Mouse (Mus musculus): ENCODE data around the gene Tmem232. TPM values are rescaled to one million over a fixed set of nuclear protein-coding genes. Genes with fewer than 3 reads are reported as not detected.

The Tmem232 gene
- polyA plus RNA-seq, 1 experiment from 2014 or later: 0.49 TPM

DNA sequence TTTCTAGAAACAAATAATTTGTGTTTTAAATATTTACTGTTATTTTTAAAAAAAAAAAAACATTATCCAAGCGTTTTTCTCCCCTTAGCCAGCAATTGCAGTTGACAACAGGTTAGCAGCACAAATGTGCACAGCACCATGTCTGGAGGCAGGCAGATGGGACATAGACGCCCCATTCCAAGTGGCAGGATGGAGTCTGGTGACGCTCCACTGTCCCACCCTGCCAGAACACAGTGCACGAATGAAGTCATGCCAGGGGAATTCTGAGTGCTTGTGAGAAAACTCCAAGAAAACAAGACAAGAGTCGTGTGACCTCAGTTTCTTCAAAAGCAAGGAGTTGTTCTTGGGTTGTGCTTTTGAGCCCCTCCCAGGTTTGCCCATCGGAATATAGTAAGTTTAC lies 22.8 kb upstream of the Tmem232 start:
- Histone ChIP-seq H3K27me3 (replicated peaks; ENCODE audit: control insufficient read depth, insufficient read depth, low read length) (no peaks in the 10 kb centered on the region), H3K4me2 (ENCODE audit: low read length) (no peak overlapping the region), H3K9me3 (ENCODE audit: control insufficient read depth, low read length) (no peaks in the 10 kb centered on the region), H3K4me3 (replicated peaks; ENCODE audit: low read length) (no peak overlapping the region), H3K27ac (ENCODE audit: low read length) (no peak overlapping the region), H3K4me1 (replicated peaks; ENCODE audit: control insufficient read depth, insufficient read depth, low read length) (peaks cover 7% of the 10 kb centered on the region), H3K9ac (replicated peaks; ENCODE audit: low read depth, low read length) (no peak overlapping the region), H3K36me3 (ENCODE audit: control insufficient read depth, insufficient read depth) (no peaks in the 10 kb centered on the region)
- WGBS: 50% methylated on average over 6 of the region's 6 CpGs
- peak; percentile 84 for ATAC-seq

DNA sequence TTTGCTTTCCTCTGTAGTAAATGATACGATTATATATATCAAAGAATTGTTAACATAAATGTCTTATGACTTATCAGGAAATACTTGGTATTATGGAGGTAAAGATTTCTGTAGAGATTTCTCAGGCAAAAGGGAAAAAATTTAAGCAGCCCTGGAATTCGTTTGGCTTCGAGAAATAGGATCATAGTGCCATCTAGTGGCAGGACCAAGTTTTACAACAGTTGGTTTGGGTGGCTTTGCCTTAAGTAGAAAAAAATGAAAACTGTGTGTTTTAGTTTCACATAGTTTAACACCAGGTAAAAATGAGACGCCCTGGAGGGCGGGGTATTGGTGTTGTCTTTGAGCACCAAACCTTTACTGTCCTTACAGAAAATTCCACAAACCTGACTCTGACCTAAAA lies 22.2 kb upstream of the Tmem232 start:
- no peak overlapping the region for H3K4me3 ChIP-seq (replicated peaks; ENCODE audit: low read length)
- H3K9ac ChIP-seq (replicated peaks; ENCODE audit: low read depth, low read length): no peak overlapping the region
- H3K4me1 ChIP-seq (replicated peaks; ENCODE audit: control insufficient read depth, insufficient read depth, low read length): peaks cover 7% of the 10 kb centered on the region
- H3K27me3 ChIP-seq (replicated peaks; ENCODE audit: control insufficient read depth, insufficient read depth, low read length): no peaks in the 10 kb centered on the region
- H3K9me3 ChIP-seq (ENCODE audit: control insufficient read depth, low read length): no peaks in the 10 kb centered on the region
- no peak overlapping the region for H3K27ac ChIP-seq (ENCODE audit: low read length)
- WGBS: 3% methylated on average over 5 of the region's 5 CpGs
- no peak overlapping the region for H3K4me2 ChIP-seq (ENCODE audit: low read length)
- peak; percentile 30; the same call in 1 of the 2 replicates for ATAC-seq
- H3K36me3 ChIP-seq (ENCODE audit: control insufficient read depth, insufficient read depth): no peaks in the 10 kb centered on the region

DNA sequence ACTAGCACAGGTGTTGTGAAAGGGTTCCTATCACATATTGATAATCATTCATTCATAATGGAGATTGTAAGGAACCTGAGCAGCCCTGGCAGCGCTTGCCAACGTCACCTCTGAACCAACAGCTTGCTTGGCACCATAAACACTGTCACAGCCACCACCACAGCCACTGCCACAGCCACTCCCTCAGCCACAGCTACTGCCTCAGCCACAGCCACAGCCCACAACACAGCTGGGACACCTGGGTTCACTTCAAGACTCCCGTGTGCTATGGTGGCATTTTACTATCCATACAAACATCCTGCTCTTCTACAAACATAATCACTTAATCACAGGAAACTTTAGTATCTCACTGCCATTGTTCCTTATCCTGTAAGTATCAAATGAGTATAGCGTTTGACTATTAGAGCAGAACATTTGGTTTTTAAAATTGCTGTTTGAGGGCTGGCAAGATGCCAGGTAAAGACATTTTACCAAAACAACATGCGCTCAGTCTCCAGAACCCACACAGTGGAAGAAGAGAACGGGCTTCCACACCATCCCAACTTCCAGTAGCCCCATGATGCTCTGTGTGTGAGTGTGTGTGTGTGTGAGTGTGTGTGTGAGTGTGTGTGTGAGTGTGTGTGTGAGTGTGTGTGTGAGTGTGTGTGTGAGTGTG lies 20.9 kb upstream of the Tmem232 start:
- Histone ChIP-seq H3K27me3 (replicated peaks; ENCODE audit: control insufficient read depth, insufficient read depth, low read length) (no peaks in the 10 kb centered on the region), H3K4me1 (replicated peaks; ENCODE audit: control insufficient read depth, insufficient read depth, low read length) (peaks cover 7% of the 10 kb centered on the region), H3K4me3 (replicated peaks; ENCODE audit: low read length) (no peak overlapping the region), H3K9me3 (ENCODE audit: control insufficient read depth, low read length) (no peaks in the 10 kb centered on the region), H3K4me2 (ENCODE audit: low read length) (no peak overlapping the region), H3K27ac (ENCODE audit: low read length) (no peak overlapping the region), H3K9ac (replicated peaks; ENCODE audit: low read depth, low read length) (no peak overlapping the region), H3K36me3 (ENCODE audit: control insufficient read depth, insufficient read depth) (no peaks in the 10 kb centered on the region)
- ATAC-seq: no peak
- WGBS: 53% methylated on average over 6 of the region's 6 CpGs

DNA sequence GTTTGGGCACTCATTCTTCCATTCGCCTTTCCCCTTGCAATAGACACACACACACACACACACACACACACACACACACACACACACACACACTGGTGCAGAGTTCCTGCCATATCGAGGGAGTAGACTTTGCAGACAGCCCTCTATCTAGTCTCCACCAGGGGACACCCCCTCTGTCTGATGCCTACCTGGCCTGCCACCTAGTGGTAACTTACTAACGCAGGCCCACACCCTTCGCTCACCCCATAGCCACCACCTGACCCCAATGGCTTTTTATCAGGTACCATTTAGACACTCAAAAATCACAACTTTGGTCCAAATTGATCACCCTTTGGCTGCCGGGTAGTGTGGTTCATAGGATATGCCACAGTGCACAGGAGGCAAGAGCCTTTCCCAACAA lies 18.7 kb upstream of the Tmem232 start:
- WGBS: 53% methylated on average over 5 of the region's 5 CpGs
- no peak overlapping the region for H3K27ac ChIP-seq (ENCODE audit: low read length)
- no peaks in the 10 kb centered on the region for H3K27me3 ChIP-seq (replicated peaks; ENCODE audit: control insufficient read depth, insufficient read depth, low read length)
- no peak overlapping the region for H3K4me3 ChIP-seq (replicated peaks; ENCODE audit: low read length)
- no peak for ATAC-seq
- no peak overlapping the region for H3K4me2 ChIP-seq (ENCODE audit: low read length)
- H3K36me3 ChIP-seq (ENCODE audit: control insufficient read depth, insufficient read depth): no peaks in the 10 kb centered on the region
- no peak overlapping the region for H3K9ac ChIP-seq (replicated peaks; ENCODE audit: low read depth, low read length)
- H3K4me1 ChIP-seq (replicated peaks; ENCODE audit: control insufficient read depth, insufficient read depth, low read length): peaks cover 7% of the 10 kb centered on the region
- no peaks in the 10 kb centered on the region for H3K9me3 ChIP-seq (ENCODE audit: control insufficient read depth, low read length)

DNA sequence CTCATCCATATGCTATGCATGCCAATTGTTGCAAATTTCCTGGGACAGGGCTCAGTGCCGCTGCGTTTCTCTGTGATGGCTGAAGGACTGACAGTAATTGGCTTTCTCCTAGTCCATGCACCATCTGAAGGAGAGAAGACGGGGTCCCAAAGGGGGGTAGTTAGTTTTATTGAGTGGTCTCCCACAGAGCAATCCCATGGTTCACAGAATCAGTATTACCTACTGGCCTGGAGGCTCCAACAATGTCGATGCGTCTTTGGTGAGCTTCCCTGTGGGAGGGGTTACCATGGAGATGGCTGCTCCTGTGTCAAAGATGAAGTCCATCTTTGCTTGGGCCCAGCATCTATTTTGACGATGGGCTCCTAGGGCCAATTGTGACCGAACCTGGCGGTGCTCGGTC lies 18.2 kb upstream of the Tmem232 start:
- Histone ChIP-seq H3K4me2 (ENCODE audit: low read length) (no peak overlapping the region), H3K4me1 (replicated peaks; ENCODE audit: control insufficient read depth, insufficient read depth, low read length) (peaks cover 7% of the 10 kb centered on the region), H3K36me3 (ENCODE audit: control insufficient read depth, insufficient read depth) (no peaks in the 10 kb centered on the region), H3K27ac (ENCODE audit: low read length) (no peak overlapping the region), H3K9me3 (ENCODE audit: control insufficient read depth, low read length) (no peaks in the 10 kb centered on the region), H3K4me3 (replicated peaks; ENCODE audit: low read length) (no peak overlapping the region), H3K9ac (replicated peaks; ENCODE audit: low read depth, low read length) (no peak overlapping the region), H3K27me3 (replicated peaks; ENCODE audit: control insufficient read depth, insufficient read depth, low read length) (no peaks in the 10 kb centered on the region)
- 0 out of 2 replicates have a peak, but pooled peaks have one; percentile 2 for ATAC-seq
- WGBS: 61% methylated on average over 9 of the region's 9 CpGs

DNA sequence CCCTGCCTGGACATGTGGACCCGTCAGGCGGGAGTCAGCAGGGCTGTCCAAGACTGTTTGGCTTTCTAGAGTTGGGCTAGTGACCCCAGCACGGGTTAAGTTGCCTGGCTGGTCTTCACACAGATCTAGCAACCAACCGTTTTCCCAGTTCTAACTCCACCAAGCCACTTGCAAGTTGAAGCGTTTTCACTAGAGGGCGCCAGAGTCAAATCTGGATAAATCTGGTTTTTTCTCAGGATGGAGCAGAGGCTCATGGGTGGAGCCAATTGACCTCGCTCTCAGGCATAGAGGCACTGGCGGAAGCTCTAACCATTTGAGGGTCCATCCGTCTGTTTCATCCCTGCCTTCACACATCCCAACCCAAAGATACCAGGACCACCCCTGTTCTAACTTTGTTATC lies 17.6 kb upstream of the Tmem232 start:
- Histone ChIP-seq H3K4me1 (replicated peaks; ENCODE audit: control insufficient read depth, insufficient read depth, low read length) (peaks cover 7% of the 10 kb centered on the region), H3K4me2 (ENCODE audit: low read length) (no peak overlapping the region), H3K9me3 (ENCODE audit: control insufficient read depth, low read length) (no peaks in the 10 kb centered on the region), H3K36me3 (ENCODE audit: control insufficient read depth, insufficient read depth) (no peaks in the 10 kb centered on the region), H3K27me3 (replicated peaks; ENCODE audit: control insufficient read depth, insufficient read depth, low read length) (no peaks in the 10 kb centered on the region), H3K27ac (ENCODE audit: low read length) (no peak overlapping the region), H3K9ac (replicated peaks; ENCODE audit: low read depth, low read length) (no peak overlapping the region), H3K4me3 (replicated peaks; ENCODE audit: low read length) (no peak overlapping the region)
- ATAC-seq: 0 out of 2 replicates have a peak, but pooled peaks have one; percentile 11
- WGBS: 37% methylated on average over 9 of the region's 9 CpGs

DNA sequence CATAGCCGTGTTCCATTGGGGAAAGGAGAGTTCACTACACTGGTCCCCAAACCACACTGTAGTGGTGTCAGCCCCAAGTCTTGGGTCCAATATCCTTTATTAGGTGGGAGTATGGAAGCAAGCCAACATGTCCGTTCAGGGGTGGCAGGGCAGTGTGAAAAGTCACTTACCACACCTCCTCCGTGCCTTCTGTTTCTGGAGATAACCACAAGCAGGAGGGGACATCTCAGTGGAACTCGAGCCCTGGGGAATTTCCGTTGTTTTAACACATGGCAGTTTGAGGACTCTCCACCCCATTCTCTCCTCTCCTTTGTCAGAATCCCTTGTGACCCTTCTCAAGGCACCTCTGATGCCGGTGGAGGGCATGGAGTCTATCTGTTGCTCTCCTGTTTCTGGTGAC lies 16.6 kb upstream of the Tmem232 start:
- H3K36me3 ChIP-seq (ENCODE audit: control insufficient read depth, insufficient read depth): no peaks in the 10 kb centered on the region
- no peak overlapping the region for H3K4me2 ChIP-seq (ENCODE audit: low read length)
- H3K27ac ChIP-seq (ENCODE audit: low read length): no peak overlapping the region
- H3K4me3 ChIP-seq (replicated peaks; ENCODE audit: low read length): no peak overlapping the region
- no peaks in the 10 kb centered on the region for H3K9me3 ChIP-seq (ENCODE audit: control insufficient read depth, low read length)
- H3K27me3 ChIP-seq (replicated peaks; ENCODE audit: control insufficient read depth, insufficient read depth, low read length): no peaks in the 10 kb centered on the region
- H3K4me1 ChIP-seq (replicated peaks; ENCODE audit: control insufficient read depth, insufficient read depth, low read length): peaks cover 5% of the 10 kb centered on the region
- no peak overlapping the region for H3K9ac ChIP-seq (replicated peaks; ENCODE audit: low read depth, low read length)
- WGBS: 81% methylated on average over 6 of the region's 6 CpGs
- ATAC-seq: no peak

DNA sequence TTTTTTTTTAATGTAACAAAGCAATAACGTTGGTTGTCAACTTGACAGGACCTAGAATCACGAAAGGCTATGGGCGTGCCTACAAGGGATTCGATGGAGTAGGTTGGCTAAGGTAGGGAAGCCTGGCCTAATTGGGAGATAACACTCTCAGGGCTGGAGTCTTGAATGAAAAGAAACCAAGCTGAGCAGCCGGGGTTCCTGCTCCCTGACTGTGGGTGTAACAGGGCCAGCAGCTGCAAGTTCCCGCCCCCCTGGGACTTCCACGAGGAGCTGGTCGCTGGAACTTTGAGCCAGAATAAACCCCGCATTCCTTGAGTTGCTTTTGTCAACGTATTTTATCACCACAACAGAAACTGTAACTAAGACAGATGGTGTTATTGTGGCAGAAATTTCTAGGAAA lies 16.2 kb upstream of the Tmem232 start:
- WGBS: 74% methylated on average over 10 of the region's 10 CpGs
- no peak overlapping the region for H3K27ac ChIP-seq (ENCODE audit: low read length)
- no peaks in the 10 kb centered on the region for H3K36me3 ChIP-seq (ENCODE audit: control insufficient read depth, insufficient read depth)
- H3K4me2 ChIP-seq (ENCODE audit: low read length): no peak overlapping the region
- no peaks in the 10 kb centered on the region for H3K27me3 ChIP-seq (replicated peaks; ENCODE audit: control insufficient read depth, insufficient read depth, low read length)
- no peak overlapping the region for H3K4me3 ChIP-seq (replicated peaks; ENCODE audit: low read length)
- H3K4me1 ChIP-seq (replicated peaks; ENCODE audit: control insufficient read depth, insufficient read depth, low read length): peaks cover 5% of the 10 kb centered on the region
- no peak overlapping the region for H3K9ac ChIP-seq (replicated peaks; ENCODE audit: low read depth, low read length)
- no peak for ATAC-seq
- H3K9me3 ChIP-seq (ENCODE audit: control insufficient read depth, low read length): no peaks in the 10 kb centered on the region

DNA sequence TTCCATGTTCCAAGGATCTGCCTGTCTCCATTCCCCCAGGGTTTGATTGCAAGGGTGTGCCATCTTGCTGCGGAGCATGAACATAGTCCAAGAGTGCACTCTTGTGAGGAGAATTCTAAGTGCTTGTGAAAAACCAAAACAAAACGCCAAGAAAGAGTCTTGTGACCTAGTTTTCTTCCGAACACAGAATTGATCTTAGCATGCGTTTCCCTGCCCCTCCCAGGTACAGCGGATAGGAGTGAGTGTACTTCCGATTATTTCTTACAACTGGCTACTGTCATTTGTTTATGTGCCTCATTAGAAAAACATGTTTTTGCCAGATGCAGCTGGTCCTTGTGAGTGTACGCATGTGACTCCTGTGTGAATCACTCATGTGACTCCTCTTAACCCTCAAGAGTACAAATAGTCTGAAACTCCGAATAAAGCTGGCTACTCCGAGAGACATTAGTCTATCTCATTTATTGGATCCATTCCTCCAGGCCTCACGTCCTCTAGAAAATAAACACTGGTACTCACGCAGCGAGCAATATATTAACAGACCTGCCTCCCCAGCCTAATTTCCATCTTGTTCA lies 11.9 kb upstream of the Tmem232 start:
- no peak for ATAC-seq
- Histone ChIP-seq H3K27me3 (replicated peaks; ENCODE audit: control insufficient read depth, insufficient read depth, low read length) (no peaks in the 10 kb centered on the region), H3K36me3 (ENCODE audit: control insufficient read depth, insufficient read depth) (no peaks in the 10 kb centered on the region), H3K4me3 (replicated peaks; ENCODE audit: low read length) (no peak overlapping the region), H3K4me1 (replicated peaks; ENCODE audit: control insufficient read depth, insufficient read depth, low read length) (no peaks in the 10 kb centered on the region), H3K9me3 (ENCODE audit: control insufficient read depth, low read length) (no peaks in the 10 kb centered on the region), H3K4me2 (ENCODE audit: low read length) (no peak overlapping the region), H3K27ac (ENCODE audit: low read length) (no peak overlapping the region), H3K9ac (replicated peaks; ENCODE audit: low read depth, low read length) (no peak overlapping the region)
- 82% methylated on average over 12 of the region's 12 CpGs for WGBS
